Mouse (Mus musculus): Measurements from ENCODE around the gene Slc38a1. TPM values are rescaled to one million over a fixed set of nuclear protein-coding genes. Genes with fewer than 3 reads are reported as not detected.
A peak's percentile ranks its signal among the peaks of the same experiment; 100 is the strongest.
"Not testable (repeated sequence)": the region's sequence is repeated elsewhere in the genome, so short reads cannot be mapped to it uniquely, and the experiment has no call there.

Gene Slc38a1
- total and polyA plus RNA-seq, 3 experiments, result 0.03 TPM; not detected in 2

DNA sequence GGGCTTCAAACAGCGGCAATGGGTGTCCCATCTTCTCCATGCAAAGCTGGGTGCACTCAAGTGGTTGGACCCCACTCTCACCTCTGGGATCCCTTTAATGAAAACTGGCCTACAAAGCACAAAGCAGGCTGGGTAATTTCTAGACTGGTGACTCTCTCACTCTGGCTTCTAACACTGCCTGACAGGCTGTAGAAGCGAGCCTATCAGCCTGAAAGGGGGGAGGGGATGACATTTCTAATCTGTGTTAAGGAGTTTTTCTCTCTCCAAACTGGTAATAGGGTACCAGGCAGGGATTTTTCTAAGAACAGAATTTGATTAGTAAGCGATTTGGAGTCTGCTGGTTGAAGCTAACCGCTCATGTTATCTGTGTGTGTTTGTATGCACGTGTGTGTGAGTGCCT is 15.8 kb downstream of the Slc38a1 start:
- no peaks in the 10 kb centered on the region for H3K36me3 ChIP-seq (ENCODE audit: control insufficient read depth in 1 of 2, insufficient read depth in 2 of 2, low read length in 2 of 2)
- peaks cover 0 to 3% of the 10 kb centered on the region in 2 experiments; a peak in 1 of 4 replicates for H3K27me3 ChIP-seq (ENCODE audit: control insufficient read depth in 1 of 2, insufficient read depth in 2 of 2, low read length in 2 of 2)
- H3K79me2 ChIP-seq (ENCODE audit: control insufficient read depth, insufficient read depth, low read length, poor library complexity), result no peaks in the 10 kb centered on the region
- no peak overlapping the region for H3K9ac ChIP-seq (ENCODE audit: control insufficient read depth, low read depth, low read length, poor library complexity, severe bottlenecking)
- no peak for DNase-seq (ENCODE audit: low read depth, low spot score)
- no peak for TF ChIP-seq MAFK (IDR thresholded peaks at IDR 0.05; ENCODE audit: borderline replicate concordance, low read depth, low read length)
- TF ChIP-seq ZNF384 (IDR thresholded peaks at IDR 0.05; ENCODE audit: low read depth, low read length), result no peak
- TF ChIP-seq SMC3 (IDR thresholded peaks at IDR 0.05; ENCODE audit: low read depth, low read length), result no peak
- no peak for TF ChIP-seq RCOR1 (IDR thresholded peaks at IDR 0.05; ENCODE audit: low read depth, low read length)
- TF ChIP-seq JUND (IDR thresholded peaks at IDR 0.05; ENCODE audit: low read depth, low read length), result no peak
- no peak for TF ChIP-seq CTCF (IDR thresholded peaks at IDR 0.05 in 2 of 3, conservative IDR thresholded peaks at IDR 0.05 in 1 of 3; ENCODE audit: control insufficient read depth in 1 of 3, insufficient read depth in 1 of 3, low read depth in 2 of 3, low read length in 3 of 3, poor library complexity in 1 of 3, severe bottlenecking in 1 of 3)
- no peak for TF ChIP-seq CHD2 (IDR thresholded peaks at IDR 0.05; ENCODE audit: low read length)
- TF ChIP-seq ZC3H11A (IDR thresholded peaks at IDR 0.05; ENCODE audit: low read depth, low read length), result no peak
- no peak for TF ChIP-seq UBTF (IDR thresholded peaks at IDR 0.05; ENCODE audit: borderline replicate concordance, insufficient read depth, low read depth, low read length)
- no peak for TF ChIP-seq GATA1 (IDR thresholded peaks at IDR 0.05; ENCODE audit: low read depth, low read length)
- no peak for TF ChIP-seq ZMIZ1 (IDR thresholded peaks at IDR 0.05; ENCODE audit: low read depth, low read length)
- no peak for TF ChIP-seq BHLHE40 (IDR thresholded peaks at IDR 0.05; ENCODE audit: borderline replicate concordance, low read depth, low read length)
- TF ChIP-seq POLR2A (IDR thresholded peaks at IDR 0.05; ENCODE audit: control insufficient read depth in 1 of 2, insufficient read depth in 1 of 2, low read depth in 1 of 2, low read length in 2 of 2, poor library complexity in 1 of 2), result no peak
- no peak for TF ChIP-seq TBP (IDR thresholded peaks at IDR 0.05; ENCODE audit: low read depth, low read length)
- no peak overlapping the region for H3K4me3 ChIP-seq (ENCODE audit: control insufficient read depth in 1 of 2, insufficient read depth in 1 of 2, low read depth in 2 of 2, low read length in 2 of 2)
- H3K27ac ChIP-seq (ENCODE audit: control insufficient read depth, low read depth, low read length), result no peak overlapping the region
- no peaks in the 10 kb centered on the region for H3K9me3 ChIP-seq (replicated peaks; ENCODE audit: insufficient read depth, low read length)
- no peaks in the 10 kb centered on the region for H3K4me1 ChIP-seq (ENCODE audit: control insufficient read depth in 1 of 2, insufficient read depth in 2 of 2, low read length in 2 of 2)

DNA sequence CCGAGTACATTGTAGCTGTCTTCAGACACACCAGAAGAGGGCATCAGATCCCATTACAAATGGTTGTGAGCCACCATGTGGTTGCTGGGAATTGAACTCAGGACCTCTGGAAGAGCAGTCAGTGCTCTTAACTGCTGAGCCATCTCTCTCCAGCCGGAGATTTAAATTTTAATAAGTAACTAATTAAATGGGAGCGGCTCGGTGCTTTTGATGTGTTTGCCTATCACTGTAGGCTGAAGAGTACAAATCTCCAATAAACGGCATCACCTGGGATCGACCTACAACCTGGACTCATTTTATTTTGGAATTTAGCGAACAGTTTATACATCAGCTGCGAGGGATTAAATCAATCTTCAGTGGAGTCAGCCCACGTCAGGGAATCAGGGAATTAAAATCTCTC is 17.7 kb downstream of the Slc38a1 start:
- H3K79me2 ChIP-seq (ENCODE audit: control insufficient read depth, insufficient read depth, low read length, poor library complexity); H3K9ac ChIP-seq (ENCODE audit: control insufficient read depth, low read depth, low read length, poor library complexity, severe bottlenecking); H3K9me3 ChIP-seq (replicated peaks; ENCODE audit: insufficient read depth, low read length); H3K27me3 ChIP-seq (ENCODE audit: control insufficient read depth in 1 of 2, insufficient read depth in 2 of 2, low read length in 2 of 2); H3K36me3 ChIP-seq (ENCODE audit: control insufficient read depth in 1 of 2, insufficient read depth in 2 of 2, low read length in 2 of 2); H3K4me1 ChIP-seq (ENCODE audit: control insufficient read depth in 1 of 2, insufficient read depth in 2 of 2, low read length in 2 of 2); H3K27ac ChIP-seq (ENCODE audit: control insufficient read depth, low read depth, low read length); H3K4me3 ChIP-seq (ENCODE audit: control insufficient read depth in 1 of 2, insufficient read depth in 1 of 2, low read depth in 2 of 2, low read length in 2 of 2); DNase-seq (ENCODE audit: low read depth, low spot score): not testable (repeated sequence)

DNA sequence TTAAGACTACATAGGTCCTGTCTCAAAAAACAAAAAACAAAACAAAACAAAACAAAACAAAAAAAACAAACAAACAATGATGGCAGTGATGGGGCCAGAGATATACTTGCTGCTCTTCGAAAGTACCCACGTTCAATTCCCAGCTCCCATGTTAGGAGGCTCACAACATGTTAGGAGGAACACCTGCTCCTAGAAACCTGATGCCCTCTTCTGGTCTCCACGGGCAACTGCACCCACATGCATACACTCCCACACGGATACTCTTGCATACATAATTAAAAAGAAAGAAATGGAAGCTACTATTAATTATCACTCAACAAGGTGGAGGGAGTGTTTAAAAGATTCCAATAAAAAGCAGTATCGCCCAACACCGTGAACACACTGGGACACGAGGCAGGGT is 20.3 kb downstream of the Slc38a1 start:
- Histone ChIP-seq H3K27ac (ENCODE audit: control insufficient read depth, low read depth, low read length) (no peak overlapping the region), H3K4me1 (ENCODE audit: control insufficient read depth in 1 of 2, insufficient read depth in 2 of 2, low read length in 2 of 2) (no peaks in the 10 kb centered on the region), H3K36me3 (ENCODE audit: control insufficient read depth in 1 of 2, insufficient read depth in 2 of 2, low read length in 2 of 2) (no peaks in the 10 kb centered on the region), H3K79me2 (ENCODE audit: control insufficient read depth, insufficient read depth, low read length, poor library complexity) (no peaks in the 10 kb centered on the region), H3K4me3 (ENCODE audit: control insufficient read depth in 1 of 2, insufficient read depth in 1 of 2, low read depth in 2 of 2, low read length in 2 of 2) (no peak overlapping the region), H3K9ac (ENCODE audit: control insufficient read depth, low read depth, low read length, poor library complexity, severe bottlenecking) (no peak overlapping the region), H3K27me3 (ENCODE audit: control insufficient read depth in 1 of 2, insufficient read depth in 2 of 2, low read length in 2 of 2) (peaks cover 0 to 7% of the 10 kb centered on the region in 2 experiments; a peak in 2 of 4 replicates), H3K9me3 (replicated peaks; ENCODE audit: insufficient read depth, low read length) (no peaks in the 10 kb centered on the region)
- DNase-seq (ENCODE audit: low read depth, low spot score), result peak; percentile 14
- TF ChIP-seq CTCF (IDR thresholded peaks at IDR 0.05 in 2 of 3, conservative IDR thresholded peaks at IDR 0.05 in 1 of 3; ENCODE audit: control insufficient read depth in 1 of 3, insufficient read depth in 1 of 3, low read depth in 2 of 3, low read length in 3 of 3, poor library complexity in 1 of 3, severe bottlenecking in 1 of 3), result peak; percentile 18 to 45 (median 22); a peak in 4 of 6 replicates
- TF ChIP-seq GATA1 (IDR thresholded peaks at IDR 0.05; ENCODE audit: low read depth, low read length), result no peak
- TF ChIP-seq E2F4 (IDR thresholded peaks at IDR 0.05; ENCODE audit: borderline replicate concordance, low read depth, low read length), result no peak

Measured in MEL (cell line).